Mouse (Mus musculus): ENCODE measurements around the gene Srgap2. TPM values are rescaled to one million over a fixed set of nuclear protein-coding genes. Genes with fewer than 3 reads are reported as not detected.

Gene Srgap2
- polyA plus RNA-seq, 1 experiment from 2014 or later: 24.8 TPM

GRCm38 (mm10) chr1:131470597-131470996, 56.6 kb downstream of the Srgap2 start:
- WGBS: 85% methylated on average over 1 of the region's 1 CpGs
- no peak overlapping the region for H3K4me3 ChIP-seq (ENCODE audit: low read depth, low read length)
- ATAC-seq (replicated peaks; ENCODE audit: low FRiP score): no peak
- no peak overlapping the region for H3K4me2 ChIP-seq (ENCODE audit: low read depth, low read length, severe bottlenecking)
- H3K27me3 ChIP-seq (ENCODE audit: control insufficient read depth, insufficient read depth, low read length): no peaks in the 10 kb centered on the region
- H3K9ac ChIP-seq (ENCODE audit: low read length): no peak overlapping the region
- no peaks in the 10 kb centered on the region for H3K36me3 ChIP-seq (ENCODE audit: control insufficient read depth, insufficient read depth, low read length)
- H3K9me3 ChIP-seq (ENCODE audit: control insufficient read depth, low read length): no peaks in the 10 kb centered on the region
- H3K4me1 ChIP-seq (replicated peaks; ENCODE audit: control insufficient read depth, insufficient read depth, low read length): peaks cover 6% of the 10 kb centered on the region; the same call in 1 of the 2 replicates
- DNase-seq (ENCODE audit: low spot score): no peak
- no peak overlapping the region for H3K27ac ChIP-seq (ENCODE audit: low read depth, low read length)

- no peaks in the 10 kb centered on the region for H3K9me3 ChIP-seq (ENCODE audit: control insufficient read depth, low read length)
Observed at GRCm38 (mm10) chr1:131465855-131466254, 61.3 kb downstream of the Srgap2 start.

DNA sequence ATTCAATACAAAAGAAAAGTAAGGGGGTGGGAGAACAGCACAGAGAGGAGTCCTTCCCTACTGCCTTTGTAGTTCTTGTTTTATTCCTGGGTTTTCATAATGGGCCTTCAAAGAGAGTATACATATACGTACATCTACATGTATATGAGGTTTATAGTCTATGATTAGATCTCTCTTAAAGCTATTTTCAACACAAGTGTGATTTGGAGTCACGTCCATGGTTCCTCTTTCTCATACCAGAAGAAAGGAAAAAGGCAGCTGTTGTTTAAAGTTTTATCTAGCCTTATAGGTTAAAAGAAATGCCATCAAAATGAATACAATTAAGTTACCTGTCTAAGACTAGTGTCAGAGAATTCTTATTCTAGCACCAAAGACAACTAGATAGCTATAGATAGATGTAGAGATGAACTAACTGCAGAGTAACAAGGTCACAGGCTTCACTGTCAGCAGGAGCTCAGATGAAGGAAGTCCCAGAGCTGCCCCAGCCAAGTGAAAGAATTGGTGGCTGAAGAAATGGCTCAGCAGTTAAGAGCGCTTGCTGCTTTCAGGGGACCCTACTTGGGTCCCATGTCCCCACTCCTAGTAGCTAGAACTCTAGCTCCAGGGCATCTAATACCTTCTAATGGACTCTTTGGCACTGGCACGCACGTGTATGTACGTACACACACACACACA, 63.1 kb downstream of the Srgap2 start:
- DNase-seq (ENCODE audit: low spot score) (no peak), ATAC-seq (replicated peaks; ENCODE audit: low FRiP score) (no peak)
- Histone ChIP-seq H3K36me3 (ENCODE audit: control insufficient read depth, insufficient read depth, low read length) (no peaks in the 10 kb centered on the region), H3K4me1 (replicated peaks; ENCODE audit: control insufficient read depth, insufficient read depth, low read length) (no peaks in the 10 kb centered on the region), H3K9ac (ENCODE audit: low read length) (no peak overlapping the region), H3K27ac (ENCODE audit: low read depth, low read length) (no peak overlapping the region), H3K4me2 (ENCODE audit: low read depth, low read length, severe bottlenecking) (no peak overlapping the region), H3K4me3 (ENCODE audit: low read depth, low read length) (no peak overlapping the region), H3K9me3 (ENCODE audit: control insufficient read depth, low read length) (no peaks in the 10 kb centered on the region), H3K27me3 (ENCODE audit: control insufficient read depth, insufficient read depth, low read length) (no peaks in the 10 kb centered on the region)
- 88% methylated on average over 6 of the region's 6 CpGs for WGBS

More at GRCm38 (mm10) chr1:131465855-131466254, 61.3 kb downstream of the Srgap2 start:
- no peak for DNase-seq (ENCODE audit: low spot score)
- no peaks in the 10 kb centered on the region for H3K27me3 ChIP-seq (ENCODE audit: control insufficient read depth, insufficient read depth, low read length)
- WGBS: 91% methylated on average over 4 of the region's 4 CpGs
- H3K4me1 ChIP-seq (replicated peaks; ENCODE audit: control insufficient read depth, insufficient read depth, low read length): no peaks in the 10 kb centered on the region
- H3K4me2 ChIP-seq (ENCODE audit: low read depth, low read length, severe bottlenecking): no peak overlapping the region
- H3K36me3 ChIP-seq (ENCODE audit: control insufficient read depth, insufficient read depth, low read length): no peaks in the 10 kb centered on the region
- no peak for ATAC-seq (replicated peaks; ENCODE audit: low FRiP score)
- H3K4me3 ChIP-seq (ENCODE audit: low read depth, low read length): no peak overlapping the region
- no peak overlapping the region for H3K9ac ChIP-seq (ENCODE audit: low read length)
- H3K27ac ChIP-seq (ENCODE audit: low read depth, low read length): no peak overlapping the region

- Histone ChIP-seq H3K4me1 (replicated peaks; ENCODE audit: control insufficient read depth, insufficient read depth, low read length) (no peaks in the 10 kb centered on the region), H3K9me3 (ENCODE audit: control insufficient read depth, low read length) (no peaks in the 10 kb centered on the region), H3K4me3 (ENCODE audit: low read depth, low read length) (no peak overlapping the region), H3K36me3 (ENCODE audit: control insufficient read depth, insufficient read depth, low read length) (no peaks in the 10 kb centered on the region), H3K27me3 (ENCODE audit: control insufficient read depth, insufficient read depth, low read length) (no peaks in the 10 kb centered on the region), H3K27ac (ENCODE audit: low read depth, low read length) (no peak overlapping the region), H3K9ac (ENCODE audit: low read length) (no peak overlapping the region), H3K4me2 (ENCODE audit: low read depth, low read length, severe bottlenecking) (no peak overlapping the region)
- 39% methylated on average over 1 of the region's 1 CpGs for whole genome bisulfite sequencing
- no peak for DNase-seq (ENCODE audit: low spot score)
- ATAC-seq (replicated peaks; ENCODE audit: low FRiP score): no peak
Observed at GRCm38 (mm10) chr1:131462541-131463067, 64.5 kb downstream of the Srgap2 start.

DNA sequence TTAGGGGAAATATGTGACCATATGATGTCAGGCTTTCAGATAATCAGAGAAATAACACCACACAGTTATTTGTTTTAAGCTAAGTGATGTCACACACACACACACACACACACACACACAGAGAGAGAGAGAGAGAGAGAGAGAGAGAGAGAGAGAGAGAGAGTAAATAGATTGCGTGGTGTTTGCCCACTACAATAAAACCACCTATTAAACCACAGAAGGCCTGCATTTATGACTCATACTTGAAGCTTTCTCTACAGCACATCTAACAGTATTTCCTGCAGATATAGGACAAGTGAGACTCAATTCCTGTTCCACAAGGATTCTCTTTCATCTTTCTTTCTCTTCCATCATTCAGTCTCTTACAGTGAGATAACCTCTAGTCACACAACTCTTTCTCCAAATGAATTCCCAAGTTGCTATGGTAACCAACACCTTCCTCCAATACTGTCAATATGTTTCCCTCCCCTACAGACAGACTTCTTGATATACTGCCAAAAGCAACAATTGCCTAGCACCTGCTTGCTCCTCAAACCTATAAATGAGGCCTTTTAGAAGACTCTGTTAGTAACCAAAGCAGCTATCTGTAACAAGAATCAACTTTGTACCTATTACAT, 66.1 kb downstream of the Srgap2 start:
- H3K27me3 ChIP-seq (ENCODE audit: control insufficient read depth, insufficient read depth, low read length): no peaks in the 10 kb centered on the region
- H3K4me2 ChIP-seq (ENCODE audit: low read depth, low read length, severe bottlenecking): no peak overlapping the region
- DNase-seq (ENCODE audit: low spot score) (no peak), ATAC-seq (replicated peaks; ENCODE audit: low FRiP score) (no peak)
- H3K9me3 ChIP-seq (ENCODE audit: control insufficient read depth, low read length): no peaks in the 10 kb centered on the region
- WGBS: 91% methylated on average over 1 of the region's 1 CpGs
- H3K4me1 ChIP-seq (replicated peaks; ENCODE audit: control insufficient read depth, insufficient read depth, low read length): no peaks in the 10 kb centered on the region
- no peaks in the 10 kb centered on the region for H3K36me3 ChIP-seq (ENCODE audit: control insufficient read depth, insufficient read depth, low read length)
- no peak overlapping the region for H3K4me3 ChIP-seq (ENCODE audit: low read depth, low read length)
- H3K27ac ChIP-seq (ENCODE audit: low read depth, low read length): no peak overlapping the region
- no peak overlapping the region for H3K9ac ChIP-seq (ENCODE audit: low read length)

DNA sequence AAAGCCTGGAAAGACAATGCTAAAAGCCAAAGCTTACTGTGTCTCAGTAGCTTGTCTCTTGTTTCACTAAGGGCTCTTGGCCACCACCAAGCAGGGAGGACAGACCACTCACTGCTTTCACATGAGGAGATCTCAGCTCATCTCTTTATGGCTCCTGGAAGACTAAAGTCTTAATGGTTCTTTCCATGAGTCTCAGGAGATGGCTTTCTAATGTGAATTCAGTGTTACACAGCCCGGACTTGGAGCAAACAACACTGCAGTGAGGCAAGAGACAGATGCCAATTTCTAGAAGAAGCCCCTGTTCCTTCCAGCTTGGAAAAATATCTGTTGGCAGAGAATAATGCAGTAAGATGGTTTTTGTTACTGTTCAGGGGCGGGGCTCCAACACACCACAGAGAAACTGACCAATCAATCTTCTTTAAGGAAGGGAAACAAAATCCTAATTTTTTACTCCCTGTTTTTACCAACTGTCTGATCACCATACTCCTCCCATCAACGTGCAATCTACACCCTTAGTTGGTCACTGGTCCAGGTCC, 71.7 kb downstream of the Srgap2 start:
- DNase-seq (ENCODE audit: low spot score) (no peak), ATAC-seq (replicated peaks; ENCODE audit: low FRiP score) (no peak)
- Histone ChIP-seq H3K9ac (ENCODE audit: low read length) (no peak overlapping the region), H3K4me3 (ENCODE audit: low read depth, low read length) (no peak overlapping the region), H3K36me3 (ENCODE audit: control insufficient read depth, insufficient read depth, low read length) (no peaks in the 10 kb centered on the region), H3K4me1 (replicated peaks; ENCODE audit: control insufficient read depth, insufficient read depth, low read length) (0 out of 2 replicates have a peak, but pooled peaks cover 3% of the 10 kb centered on the region), H3K27ac (ENCODE audit: low read depth, low read length) (no peak overlapping the region), H3K4me2 (ENCODE audit: low read depth, low read length, severe bottlenecking) (no peak overlapping the region), H3K9me3 (ENCODE audit: control insufficient read depth, low read length) (no peaks in the 10 kb centered on the region), H3K27me3 (ENCODE audit: control insufficient read depth, insufficient read depth, low read length) (no peaks in the 10 kb centered on the region)
- 88% methylated on average over 3 of the region's 3 CpGs for WGBS

- H3K4me3 ChIP-seq (ENCODE audit: low read depth, low read length): no peak overlapping the region
- no peak overlapping the region for H3K27ac ChIP-seq (ENCODE audit: low read depth, low read length)
- H3K27me3 ChIP-seq (ENCODE audit: control insufficient read depth, insufficient read depth, low read length): no peaks in the 10 kb centered on the region
- 83% methylated on average over 2 of the region's 2 CpGs for WGBS
- no peak overlapping the region for H3K9ac ChIP-seq (ENCODE audit: low read length)
- H3K4me2 ChIP-seq (ENCODE audit: low read depth, low read length, severe bottlenecking): no peak overlapping the region
- ATAC-seq (replicated peaks; ENCODE audit: low FRiP score) (no peak), DNase-seq (ENCODE audit: low spot score) (no peak)
- H3K9me3 ChIP-seq (ENCODE audit: control insufficient read depth, low read length): no peaks in the 10 kb centered on the region
- 0 out of 2 replicates have a peak, but pooled peaks cover 3% of the 10 kb centered on the region for H3K4me1 ChIP-seq (replicated peaks; ENCODE audit: control insufficient read depth, insufficient read depth, low read length)
- no peaks in the 10 kb centered on the region for H3K36me3 ChIP-seq (ENCODE audit: control insufficient read depth, insufficient read depth, low read length)
Observed at GRCm38 (mm10) chr1:131454386-131454785, 72.8 kb downstream of the Srgap2 start.

- Histone ChIP-seq H3K9ac (ENCODE audit: low read length) (no peak overlapping the region), H3K27ac (ENCODE audit: low read depth, low read length) (no peak overlapping the region), H3K4me2 (ENCODE audit: low read depth, low read length, severe bottlenecking) (no peak overlapping the region), H3K27me3 (ENCODE audit: control insufficient read depth, insufficient read depth, low read length) (no peaks in the 10 kb centered on the region), H3K9me3 (ENCODE audit: control insufficient read depth, low read length) (no peaks in the 10 kb centered on the region), H3K36me3 (ENCODE audit: control insufficient read depth, insufficient read depth, low read length) (no peaks in the 10 kb centered on the region), H3K4me3 (ENCODE audit: low read depth, low read length) (no peak overlapping the region), H3K4me1 (replicated peaks; ENCODE audit: control insufficient read depth, insufficient read depth, low read length) (0 out of 2 replicates have a peak, but pooled peaks cover 3% of the 10 kb centered on the region)
- WGBS: 29% methylated on average over 1 of the region's 1 CpGs
- no peak for ATAC-seq (replicated peaks; ENCODE audit: low FRiP score)
- DNase-seq (ENCODE audit: low spot score): no peak
Observed at GRCm38 (mm10) chr1:131453335-131453734, 73.8 kb downstream of the Srgap2 start.
